Mouse (Mus musculus): Measurements from ENCODE around the gene Macf1. TPM values are rescaled to one million over a fixed set of nuclear protein-coding genes. Genes with fewer than 3 reads are reported as not detected.
"Not testable (repeated sequence)": the region's sequence is repeated elsewhere in the genome, so short reads cannot be mapped to it uniquely, and the experiment has no call there.

Gene Macf1
- polyA plus RNA-seq, 1 experiment from 2014 or later, result 114 TPM

DNA sequence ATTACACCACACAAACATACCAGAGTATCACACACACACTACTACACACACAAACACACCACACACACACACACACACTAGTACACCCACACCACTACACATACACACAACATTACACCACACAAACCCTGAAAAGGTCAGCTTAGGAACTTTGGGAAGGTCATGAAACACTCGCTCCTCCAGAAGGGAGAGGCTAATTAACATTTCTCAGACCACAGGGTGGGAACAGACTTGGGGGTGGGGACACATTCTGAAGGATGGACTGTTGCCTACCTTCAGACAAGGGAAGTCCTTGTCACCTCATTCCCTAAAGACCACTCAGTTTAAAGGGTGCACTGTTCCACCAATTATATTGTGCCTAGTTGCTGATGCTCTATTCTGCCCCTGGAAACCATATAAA, 352.2 kb downstream of the Macf1 start:
- not testable (repeated sequence) for H3K4me2 ChIP-seq (replicated peaks; ENCODE audit: low read depth, low read length); H3K27me3 ChIP-seq (ENCODE audit: control insufficient read depth, insufficient read depth, low read length); H3K36me3 ChIP-seq (ENCODE audit: control insufficient read depth, insufficient read depth, low read length); H3K9ac ChIP-seq (ENCODE audit: low read depth, low read length); ATAC-seq (ENCODE audit: low FRiP score); H3K4me1 ChIP-seq (replicated peaks; ENCODE audit: control insufficient read depth, insufficient read depth, low read length); H3K4me3 ChIP-seq (ENCODE audit: low read depth, low read length); H3K9me3 ChIP-seq (ENCODE audit: control insufficient read depth, low read length); H3K27ac ChIP-seq (ENCODE audit: low read depth, low read length); DNase-seq (ENCODE audit: low spot score)
- 64% methylated on average over 1 of the region's 1 CpGs for WGBS

DNA sequence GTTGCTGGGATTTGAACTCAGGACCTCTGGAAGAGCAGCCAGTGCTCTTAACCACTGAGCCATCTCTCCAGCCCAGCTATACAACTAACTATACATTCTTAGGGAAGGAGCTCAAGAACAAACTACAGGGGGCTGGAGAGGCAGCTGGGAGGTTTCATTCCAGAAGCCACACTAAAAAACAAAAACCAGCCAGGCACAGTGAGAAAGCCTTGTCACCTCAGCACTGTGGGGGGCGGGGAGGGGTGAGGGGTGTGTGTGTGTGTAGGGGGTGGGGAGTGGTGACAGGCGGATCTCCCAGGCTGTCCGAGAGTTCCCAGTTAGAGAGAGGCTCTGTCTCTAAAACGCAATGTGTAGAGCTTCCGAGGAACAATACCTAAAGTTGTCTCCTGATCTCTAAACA, 352.8 kb downstream of the Macf1 start:
- H3K9me3 ChIP-seq (ENCODE audit: control insufficient read depth, low read length), result no peaks in the 10 kb centered on the region
- no peaks in the 10 kb centered on the region for H3K36me3 ChIP-seq (ENCODE audit: control insufficient read depth, insufficient read depth, low read length)
- H3K4me1 ChIP-seq (replicated peaks; ENCODE audit: control insufficient read depth, insufficient read depth, low read length), result no peaks in the 10 kb centered on the region
- no peak overlapping the region for H3K27ac ChIP-seq (ENCODE audit: low read depth, low read length)
- 51% methylated on average over 5 of the region's 5 CpGs for WGBS
- DNase-seq (ENCODE audit: low spot score) (no peak), ATAC-seq (ENCODE audit: low FRiP score) (no peak)
- H3K9ac ChIP-seq (ENCODE audit: low read depth, low read length), result no peak overlapping the region
- no peak overlapping the region for H3K4me3 ChIP-seq (ENCODE audit: low read depth, low read length)
- no peak overlapping the region for H3K4me2 ChIP-seq (replicated peaks; ENCODE audit: low read depth, low read length)
- H3K27me3 ChIP-seq (ENCODE audit: control insufficient read depth, insufficient read depth, low read length), result no peaks in the 10 kb centered on the region

DNA sequence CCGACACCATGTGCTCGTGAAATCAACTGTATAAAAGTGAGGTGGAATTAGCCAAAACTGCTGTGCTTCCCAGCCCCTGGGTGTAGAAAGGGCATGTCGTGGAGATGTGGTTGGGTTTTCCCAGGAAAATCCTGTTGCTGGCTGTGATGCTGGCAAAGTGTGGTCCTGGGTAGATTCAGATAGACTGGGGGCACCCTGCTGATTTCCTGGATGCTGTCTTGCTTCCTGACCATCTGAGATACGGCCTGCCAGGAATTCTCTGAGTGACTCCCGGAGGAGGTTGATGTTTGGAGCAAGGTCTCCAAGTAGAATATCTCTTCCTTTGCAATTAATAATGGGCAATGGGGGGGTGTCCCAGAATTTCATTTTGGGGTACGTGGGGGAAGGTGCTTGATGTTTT, 355.2 kb downstream of the Macf1 start:
- Histone ChIP-seq H3K4me3 (ENCODE audit: low read depth, low read length) (no peak overlapping the region), H3K4me1 (replicated peaks; ENCODE audit: control insufficient read depth, insufficient read depth, low read length) (no peaks in the 10 kb centered on the region), H3K27ac (ENCODE audit: low read depth, low read length) (no peak overlapping the region), H3K27me3 (ENCODE audit: control insufficient read depth, insufficient read depth, low read length) (no peaks in the 10 kb centered on the region), H3K36me3 (ENCODE audit: control insufficient read depth, insufficient read depth, low read length) (no peaks in the 10 kb centered on the region), H3K9me3 (ENCODE audit: control insufficient read depth, low read length) (no peaks in the 10 kb centered on the region), H3K4me2 (replicated peaks; ENCODE audit: low read depth, low read length) (no peak overlapping the region), H3K9ac (ENCODE audit: low read depth, low read length) (no peak overlapping the region)
- WGBS, result 82% methylated on average over 6 of the region's 6 CpGs
- no peak for ATAC-seq (ENCODE audit: low FRiP score)
- DNase-seq (ENCODE audit: low spot score), result no peak

DNA sequence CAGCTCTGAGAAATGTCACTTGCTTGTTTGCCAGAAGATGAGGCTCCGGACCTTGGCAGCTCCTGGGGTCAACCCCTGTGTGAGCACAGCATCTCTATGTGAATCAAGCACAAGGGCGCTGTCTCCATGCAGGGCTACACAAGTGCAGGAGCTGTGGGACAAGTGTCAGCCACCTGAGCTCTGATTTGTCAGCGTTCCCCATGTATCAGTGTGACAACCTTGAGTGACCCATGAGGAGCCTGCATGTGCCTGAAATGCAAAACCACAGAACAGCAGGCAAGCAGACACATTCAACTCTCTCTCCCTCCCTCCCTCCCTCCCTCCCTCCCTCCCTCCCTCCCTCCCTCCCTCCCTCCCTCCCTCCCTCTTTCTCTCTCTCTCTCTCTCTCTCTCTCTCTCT, 356.5 kb downstream of the Macf1 start:
- 45% methylated on average over 3 of the region's 3 CpGs for WGBS
- no peaks in the 10 kb centered on the region for H3K4me1 ChIP-seq (replicated peaks; ENCODE audit: control insufficient read depth, insufficient read depth, low read length)
- no peak overlapping the region for H3K4me2 ChIP-seq (replicated peaks; ENCODE audit: low read depth, low read length)
- no peaks in the 10 kb centered on the region for H3K9me3 ChIP-seq (ENCODE audit: control insufficient read depth, low read length)
- no peaks in the 10 kb centered on the region for H3K36me3 ChIP-seq (ENCODE audit: control insufficient read depth, insufficient read depth, low read length)
- no peak overlapping the region for H3K9ac ChIP-seq (ENCODE audit: low read depth, low read length)
- ATAC-seq (ENCODE audit: low FRiP score) (no peak), DNase-seq (ENCODE audit: low spot score) (no peak)
- H3K4me3 ChIP-seq (ENCODE audit: low read depth, low read length), result no peak overlapping the region
- peaks cover 4% of the 10 kb centered on the region for H3K27me3 ChIP-seq (ENCODE audit: control insufficient read depth, insufficient read depth, low read length)
- H3K27ac ChIP-seq (ENCODE audit: low read depth, low read length), result no peak overlapping the region

DNA sequence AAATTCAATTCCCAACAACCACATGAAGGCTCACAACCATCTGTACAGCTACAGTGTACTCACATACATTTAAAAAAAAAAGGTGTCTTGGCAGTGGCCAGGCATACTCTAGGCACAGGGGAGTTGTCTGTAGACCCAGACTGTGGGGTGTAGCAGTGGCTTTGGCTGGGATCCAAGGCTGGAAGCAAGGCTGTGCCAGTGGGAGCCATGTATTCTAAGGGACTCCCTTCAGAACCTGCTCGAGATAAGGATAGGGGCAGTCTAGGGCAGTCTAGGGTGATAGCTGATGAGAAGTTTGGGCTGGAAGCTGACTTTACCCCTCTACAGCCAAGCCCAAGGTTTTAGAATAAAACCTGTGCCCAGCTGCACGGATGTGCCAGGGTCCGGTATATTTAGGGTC, 358.1 kb downstream of the Macf1 start:
- Histone ChIP-seq H3K4me3 (ENCODE audit: low read depth, low read length) (no peak overlapping the region), H3K4me2 (replicated peaks; ENCODE audit: low read depth, low read length) (no peak overlapping the region), H3K4me1 (replicated peaks; ENCODE audit: control insufficient read depth, insufficient read depth, low read length) (no peaks in the 10 kb centered on the region), H3K9me3 (ENCODE audit: control insufficient read depth, low read length) (no peaks in the 10 kb centered on the region), H3K27ac (ENCODE audit: low read depth, low read length) (no peak overlapping the region), H3K27me3 (ENCODE audit: control insufficient read depth, insufficient read depth, low read length) (peaks cover 8% of the 10 kb centered on the region), H3K9ac (ENCODE audit: low read depth, low read length) (no peak overlapping the region), H3K36me3 (ENCODE audit: control insufficient read depth, insufficient read depth, low read length) (no peaks in the 10 kb centered on the region)
- DNase-seq (ENCODE audit: low spot score) (no peak), ATAC-seq (ENCODE audit: low FRiP score) (no peak)
- 77% methylated on average over 3 of the region's 3 CpGs for WGBS

DNA sequence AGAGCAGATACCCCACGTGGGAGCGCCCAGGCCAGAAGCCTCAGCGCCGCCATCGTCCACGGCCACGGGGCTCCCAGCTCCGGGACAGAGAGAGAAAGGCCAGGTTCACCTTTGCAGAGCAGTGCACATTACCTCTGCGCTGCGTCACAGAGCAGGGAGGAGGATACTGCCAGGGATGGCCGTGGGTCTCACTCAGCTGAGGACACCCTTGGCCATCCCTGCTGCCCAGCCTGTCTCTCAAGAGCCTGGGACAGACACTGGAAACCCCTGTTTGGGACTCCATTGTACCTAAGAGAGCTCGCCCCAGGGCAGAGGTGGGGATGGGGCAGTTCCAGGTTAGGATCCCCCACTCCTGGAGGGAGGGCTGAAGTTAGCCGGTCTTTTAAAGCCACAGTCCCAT, 360.6 kb downstream of the Macf1 start, which contains the start of gene Oxct2a:
Gene Oxct2a, minus strand, starts transcription at position 101 of the 400 bp plus-strand sequence.
- no peaks in the 10 kb centered on the region for H3K9me3 ChIP-seq (ENCODE audit: control insufficient read depth, low read length)
- H3K36me3 ChIP-seq (ENCODE audit: control insufficient read depth, insufficient read depth, low read length), result no peaks in the 10 kb centered on the region
- H3K4me3 ChIP-seq (ENCODE audit: low read depth, low read length), result peak within 1 kb of the TSS; percentile 6; the same call in 1 of the 2 replicates
- H3K4me1 ChIP-seq (replicated peaks; ENCODE audit: control insufficient read depth, insufficient read depth, low read length), result no peaks in the 10 kb centered on the region
- peak within 1 kb of the TSS; percentile 25 for H3K4me2 ChIP-seq (replicated peaks; ENCODE audit: low read depth, low read length)
- ATAC-seq (ENCODE audit: low FRiP score), result 0 out of 2 replicates have a peak, but pooled peaks have one; percentile 10
- H3K9ac ChIP-seq (ENCODE audit: low read depth, low read length), result no peak within 1 kb of the TSS
- DNase-seq (ENCODE audit: low spot score), result no peak
- 7% methylated on average over 13 of the region's 13 CpGs for WGBS
- peaks cover 8% of the 10 kb centered on the region for H3K27me3 ChIP-seq (ENCODE audit: control insufficient read depth, insufficient read depth, low read length)
- H3K27ac ChIP-seq (ENCODE audit: low read depth, low read length), result no peak within 1 kb of the TSS

DNA sequence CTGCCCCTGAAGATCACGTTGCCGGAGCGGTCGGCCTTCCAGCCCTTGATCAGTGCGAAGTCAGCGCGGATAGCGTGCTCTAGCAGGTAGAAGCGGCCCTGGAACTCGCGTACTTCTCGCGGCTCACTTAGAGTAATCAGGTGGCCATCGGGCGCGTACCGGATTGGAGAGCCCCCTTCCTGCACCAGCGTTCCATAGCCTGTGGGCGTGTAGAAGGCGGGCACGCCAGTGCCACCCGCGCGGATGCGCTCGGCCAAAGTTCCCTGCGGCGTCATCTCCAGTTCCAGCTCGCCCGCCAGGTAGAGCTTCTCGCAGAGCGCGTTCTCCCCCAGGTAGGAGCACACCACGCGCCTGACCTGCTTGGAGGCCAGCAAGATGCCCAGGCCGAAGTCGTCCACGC, 361.2 kb downstream of the Macf1 start:
- DNase-seq (ENCODE audit: low spot score), result not testable (repeated sequence)
- peak overlapping the region; percentile 25; the same call in 1 of the 2 replicates for H3K4me2 ChIP-seq (replicated peaks; ENCODE audit: low read depth, low read length)
- ATAC-seq (ENCODE audit: low FRiP score), result peak; percentile 25; the same call in 1 of the 2 replicates

DNA sequence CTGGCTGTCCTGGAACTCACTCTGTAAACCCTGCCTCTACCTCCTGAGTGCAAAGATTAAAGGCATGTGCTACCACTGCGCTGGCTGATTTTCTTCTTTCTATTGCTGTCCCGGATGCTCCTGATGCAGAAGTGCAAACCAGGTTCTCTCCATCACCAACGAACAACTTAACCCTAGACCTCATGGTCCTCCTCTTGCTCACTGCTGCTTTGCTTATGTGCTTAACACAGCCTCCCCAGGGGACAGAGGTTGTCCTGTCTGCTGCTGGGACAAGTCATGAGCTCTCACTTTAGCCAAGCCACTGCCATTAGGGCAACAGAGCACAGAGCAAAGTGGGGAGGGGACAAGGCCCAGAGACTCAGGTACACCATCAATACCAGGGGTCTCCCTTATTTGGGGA, 369.7 kb downstream of the Macf1 start:
- H3K4me3 ChIP-seq (ENCODE audit: low read depth, low read length), result no peak overlapping the region
- H3K4me1 ChIP-seq (replicated peaks; ENCODE audit: control insufficient read depth, insufficient read depth, low read length), result no peaks in the 10 kb centered on the region
- no peak for ATAC-seq (ENCODE audit: low FRiP score)
- no peak overlapping the region for H3K9ac ChIP-seq (ENCODE audit: low read depth, low read length)
- H3K27ac ChIP-seq (ENCODE audit: low read depth, low read length), result no peak overlapping the region
- no peak overlapping the region for H3K4me2 ChIP-seq (replicated peaks; ENCODE audit: low read depth, low read length)
- WGBS, result 81% methylated on average over 3 of the region's 3 CpGs
- H3K9me3 ChIP-seq (ENCODE audit: control insufficient read depth, low read length), result no peaks in the 10 kb centered on the region
- no peaks in the 10 kb centered on the region for H3K27me3 ChIP-seq (ENCODE audit: control insufficient read depth, insufficient read depth, low read length)
- DNase-seq (ENCODE audit: low spot score), result no peak
- no peaks in the 10 kb centered on the region for H3K36me3 ChIP-seq (ENCODE audit: control insufficient read depth, insufficient read depth, low read length)

More for the DNA sequence above, 361.2 kb downstream of the Macf1 start:
- H3K4me3 ChIP-seq (ENCODE audit: low read depth, low read length); H3K9ac ChIP-seq (ENCODE audit: low read depth, low read length); H3K9me3 ChIP-seq (ENCODE audit: control insufficient read depth, low read length); H3K27ac ChIP-seq (ENCODE audit: low read depth, low read length); H3K36me3 ChIP-seq (ENCODE audit: control insufficient read depth, insufficient read depth, low read length); H3K4me1 ChIP-seq (replicated peaks; ENCODE audit: control insufficient read depth, insufficient read depth, low read length); H3K27me3 ChIP-seq (ENCODE audit: control insufficient read depth, insufficient read depth, low read length): not testable (repeated sequence)
- 17% methylated on average over 13 of the region's 38 CpGs for whole genome bisulfite sequencing

DNA sequence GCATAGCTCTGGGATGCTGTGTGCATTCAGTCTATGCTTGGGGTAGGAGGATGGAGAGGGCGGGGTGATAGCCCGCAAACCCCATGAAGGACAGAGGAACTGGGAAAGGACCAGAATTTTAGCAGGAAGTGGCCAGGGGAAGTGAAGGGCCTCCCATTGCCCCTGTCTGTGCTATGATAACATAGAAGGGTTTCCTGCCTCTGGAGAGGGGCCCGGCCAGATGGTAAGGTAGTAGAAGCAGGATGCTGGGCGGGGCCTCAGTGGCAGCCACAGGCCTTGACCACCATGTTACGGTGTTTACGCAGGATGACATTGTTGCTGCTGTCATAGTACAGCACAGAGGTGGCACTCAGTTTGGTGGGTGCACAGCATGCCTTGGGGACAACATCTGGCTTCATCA, 371.1 kb downstream of the Macf1 start:
- 86% methylated on average over 6 of the region's 6 CpGs for WGBS
- no peak overlapping the region for H3K4me2 ChIP-seq (replicated peaks; ENCODE audit: low read depth, low read length)
- ATAC-seq (ENCODE audit: low FRiP score), result no peak

More for the DNA sequence above, 371.1 kb downstream of the Macf1 start:
- Histone ChIP-seq H3K36me3 (ENCODE audit: control insufficient read depth, insufficient read depth, low read length) (no peaks in the 10 kb centered on the region), H3K4me3 (ENCODE audit: low read depth, low read length) (no peak overlapping the region), H3K4me1 (replicated peaks; ENCODE audit: control insufficient read depth, insufficient read depth, low read length) (no peaks in the 10 kb centered on the region), H3K9me3 (ENCODE audit: control insufficient read depth, low read length) (no peaks in the 10 kb centered on the region), H3K27ac (ENCODE audit: low read depth, low read length) (no peak overlapping the region), H3K27me3 (ENCODE audit: control insufficient read depth, insufficient read depth, low read length) (no peaks in the 10 kb centered on the region), H3K9ac (ENCODE audit: low read depth, low read length) (no peak overlapping the region)
- no peak for DNase-seq (ENCODE audit: low spot score)
